Mouse (Mus musculus) neural tube, embryonic 14.5 days (tissue): Measurements from ENCODE around the gene Fndc3b. TPM values are rescaled to one million over a fixed set of nuclear protein-coding genes. Genes with fewer than 3 reads are reported as not detected.

Experiments used
- ATAC-seq: fragments of 200-750 bp; cut with Nextera tagmentation; 2 replicates; pipeline ENCODE4 v1.8.0; 2017; ENCODE audit warnings: low read depth, mild to moderate bottlenecking, moderate TSS enrichment, moderate library complexity
- H3K27ac ChIP-seq: fragments of 300-500 bp; sonication (generic); 2 replicates; pipeline ENCODE4 v1.5.1; 2014; ENCODE audit warnings: low read depth, mild to moderate bottlenecking, control low read depth, low read length, moderate library complexity, mixed read lengths
- H3K27me3 ChIP-seq: fragments of 300-500 bp; sonication (generic); 2 replicates; pipeline ENCODE4 v1.6.1; 2014; ENCODE audit warnings: low read length; ENCODE audit not compliant: control insufficient read depth, insufficient read depth
- H3K36me3 ChIP-seq: fragments of 300-500 bp; sonication (generic); 2 replicates; pipeline ENCODE4 v1.6.1; 2014; ENCODE audit warnings: low read length, mixed read lengths; ENCODE audit not compliant: control insufficient read depth, insufficient read depth
- H3K4me1 ChIP-seq: fragments of 300-500 bp; sonication (generic); 2 replicates; pipeline ENCODE4 v1.6.1; 2014; ENCODE audit warnings: low read length; ENCODE audit not compliant: control insufficient read depth, insufficient read depth
- H3K4me2 ChIP-seq: fragments of 300-500 bp; sonication (generic); 2 replicates; pipeline ENCODE4 v1.6.1; 2014; ENCODE audit warnings: mild to moderate bottlenecking, low read depth, low read length, control low read depth
- H3K4me3 ChIP-seq: fragments of 300-500 bp; sonication (generic); 2 replicates; pipeline ENCODE4 v1.5.1; 2014; ENCODE audit warnings: low read depth, low read length, control low read depth, mixed read lengths
- H3K9ac ChIP-seq: fragments of 300-500 bp; sonication (generic); replicated peaks from 2 replicates; pipeline ENCODE4 v1.6.1; 2014; ENCODE audit warnings: low read depth, mild to moderate bottlenecking, control low read depth, low read length, mixed read lengths
- H3K9me3 ChIP-seq: fragments of 300-500 bp; sonication (generic); 2 replicates; pipeline ENCODE4 v1.6.1; 2016; ENCODE audit warnings: low read length; ENCODE audit not compliant: control insufficient read depth
- WGBS: fragments of 180-500 bp; shearing (Covaris S2); extraction: QIAGEN DNeasy Blood & Tissue Kit; methylation state at CpG from one replicate; pipeline ENCODE4 v1.1.7; 2014; 5-methylcytosine and 5-hydroxymethylcytosine counted together
- polyA plus RNA-seq: library from polyadenylated mRNA; unstranded; fragments of >200 nt; fragmentation: Nextera tagmentation; extraction: Ambion mirVana; gene quantifications from 2 replicates; pipeline ENCODE4 v1.2.1, GENCODE M21; 2014

Fndc3b gene
- polyA plus RNA-seq, 1 experiment from 2014 or later = 8.8 TPM

DNA sequence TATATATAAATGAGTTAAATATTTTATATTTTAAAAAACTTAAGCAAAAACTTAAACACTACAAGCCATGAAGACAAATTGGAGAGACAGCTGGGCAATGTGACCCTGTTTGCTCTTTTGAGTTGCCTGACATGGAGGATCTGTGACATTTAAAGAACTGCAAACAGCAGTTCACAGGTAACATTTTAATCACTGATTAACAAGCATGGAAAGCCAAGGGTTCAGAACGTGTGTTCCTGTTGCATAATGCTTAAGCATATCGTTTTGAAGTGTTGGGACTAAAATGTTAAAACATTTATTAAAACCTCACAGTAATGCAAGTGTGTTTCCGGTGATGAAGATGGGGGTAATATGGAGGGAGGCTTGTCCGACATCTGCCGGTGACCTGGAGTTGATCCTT is 99.1 kb downstream of the Fndc3b start:
- Histone ChIP-seq H3K4me1 (peaks cover 3% of the 10 kb centered on the region; the same call in 1 of the 2 replicates), H3K9ac (no peak overlapping the region), H3K36me3 (no peaks in the 10 kb centered on the region), H3K4me2 (no peak overlapping the region), H3K9me3 (no peaks in the 10 kb centered on the region), H3K27me3 (no peaks in the 10 kb centered on the region), H3K4me3 (no peak overlapping the region), H3K27ac (no peak overlapping the region)
- WGBS = 93% methylated on average over 5 of the region's 5 CpGs
- no peak for ATAC-seq

DNA sequence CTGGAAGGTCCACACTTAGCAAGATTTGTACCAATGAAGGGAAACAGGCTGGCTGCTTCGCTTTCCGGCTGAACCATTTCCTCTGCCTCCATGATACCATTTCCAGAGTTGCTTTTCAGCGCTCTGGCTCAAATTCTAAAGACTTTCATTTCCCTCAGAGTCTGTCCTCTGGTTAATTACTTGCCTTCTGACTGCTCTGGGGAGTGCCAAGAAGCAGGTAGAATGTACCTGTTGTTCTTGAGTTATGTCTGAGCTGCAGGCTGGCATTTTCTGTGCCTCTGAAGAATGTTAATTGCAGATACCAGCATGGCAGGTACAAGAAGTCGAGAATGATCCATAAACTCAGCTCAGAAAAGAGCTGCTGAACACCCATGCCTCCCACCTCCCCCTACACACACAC is 100.6 kb downstream of the Fndc3b start:
- ATAC-seq = no peak
- H3K27me3 ChIP-seq = no peaks in the 10 kb centered on the region
- H3K27ac ChIP-seq = no peak overlapping the region
- no peak overlapping the region for H3K9ac ChIP-seq
- H3K4me2 ChIP-seq = no peak overlapping the region
- WGBS = 81% methylated on average over 4 of the region's 4 CpGs
- no peaks in the 10 kb centered on the region for H3K36me3 ChIP-seq
- H3K4me3 ChIP-seq = no peak overlapping the region
- no peaks in the 10 kb centered on the region; the same call in 1 of the 2 replicates for H3K4me1 ChIP-seq
- H3K9me3 ChIP-seq = no peaks in the 10 kb centered on the region

DNA sequence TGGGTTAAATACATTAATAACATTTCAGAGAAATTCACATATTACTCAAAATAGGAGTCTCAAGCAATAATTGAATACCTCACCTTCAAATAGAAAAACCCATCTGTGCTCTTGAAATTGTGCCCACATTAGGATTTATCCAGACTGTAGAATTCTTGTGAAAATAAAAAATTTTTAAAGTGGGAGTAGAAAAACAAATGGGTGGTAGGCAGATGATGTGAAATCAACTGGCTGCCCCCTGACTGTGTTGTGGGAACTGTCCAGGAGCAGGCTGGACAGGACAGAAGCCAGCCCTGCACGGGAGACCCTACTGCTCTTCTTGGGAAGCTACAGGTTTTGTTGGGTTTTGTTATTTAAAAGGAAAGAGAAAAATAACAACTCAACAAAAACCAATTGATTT is 101.0 kb downstream of the Fndc3b start:
- no peak overlapping the region for H3K9ac ChIP-seq
- 76% methylated on average over 1 of the region's 1 CpGs for WGBS

DNA sequence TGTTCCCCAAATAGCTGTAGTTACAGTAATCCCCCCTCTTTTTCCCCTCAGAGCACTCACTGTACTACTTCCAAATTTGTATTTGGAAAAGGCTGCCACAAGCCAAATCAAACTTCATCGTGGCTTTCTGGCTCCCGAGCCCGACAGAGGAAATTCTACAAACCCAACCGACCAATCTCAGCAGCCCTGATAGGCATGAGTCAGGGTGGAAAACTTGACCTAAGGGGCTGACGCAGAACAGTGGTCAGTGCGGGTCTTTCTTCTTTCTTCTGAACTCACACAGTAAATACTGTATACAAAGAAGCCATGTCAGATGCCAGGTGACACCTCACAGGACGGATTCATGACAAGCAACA is 103.3 kb downstream of the Fndc3b start:
- 74% methylated on average over 7 of the region's 7 CpGs for WGBS
- no peak for ATAC-seq
- Histone ChIP-seq H3K9ac (no peak overlapping the region), H3K27ac (peak overlapping the region; percentile 13; the same call in 1 of the 2 replicates), H3K36me3 (no peaks in the 10 kb centered on the region), H3K4me1 (no peaks in the 10 kb centered on the region), H3K27me3 (no peaks in the 10 kb centered on the region), H3K9me3 (no peaks in the 10 kb centered on the region), H3K4me2 (no peak overlapping the region), H3K4me3 (no peak overlapping the region)

More for the DNA sequence above, 101.0 kb downstream of the Fndc3b start:
- Histone ChIP-seq H3K36me3 (no peaks in the 10 kb centered on the region), H3K4me3 (no peak overlapping the region), H3K9me3 (no peaks in the 10 kb centered on the region), H3K4me2 (no peak overlapping the region), H3K27ac (no peak overlapping the region), H3K27me3 (no peaks in the 10 kb centered on the region), H3K4me1 (no peaks in the 10 kb centered on the region; the same call in 1 of the 2 replicates)
- ATAC-seq = no peak

DNA sequence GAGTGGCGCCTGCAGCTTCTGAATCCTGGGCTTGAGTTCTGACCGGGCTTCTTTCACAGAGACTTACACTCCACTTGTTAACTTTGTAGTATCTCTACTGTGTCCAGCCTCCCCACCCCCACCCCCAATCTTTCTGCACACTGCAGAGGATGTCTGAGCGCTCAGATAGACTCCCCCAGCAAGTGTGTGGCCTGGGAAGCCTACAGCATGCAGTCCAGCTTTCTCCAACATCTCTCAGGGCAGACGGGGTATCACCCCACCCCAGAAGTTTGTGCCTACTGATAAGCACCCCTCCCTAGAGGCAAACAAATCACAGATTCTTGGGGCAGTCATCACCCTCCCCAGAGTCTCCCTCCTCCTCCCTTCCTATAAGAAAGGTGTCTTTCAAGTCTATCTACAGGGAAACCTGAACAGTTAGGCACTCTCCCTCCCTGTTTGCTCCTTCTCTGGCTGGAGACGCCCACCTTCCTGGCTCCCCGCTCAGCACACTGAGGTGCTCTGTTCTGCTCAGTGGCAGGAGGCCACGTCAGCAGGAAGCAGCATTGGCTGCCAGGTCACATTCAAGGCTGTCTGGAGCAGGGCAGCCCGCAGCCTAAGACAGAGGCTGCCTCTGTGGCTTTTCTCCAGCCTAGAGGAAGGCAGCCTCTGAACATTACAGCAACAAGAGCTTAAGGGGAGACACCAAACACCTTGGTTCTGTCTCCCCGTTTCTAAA is 103.9 kb downstream of the Fndc3b start:
- peak; percentile 88 for ATAC-seq
- Histone ChIP-seq H3K9ac (no peak overlapping the region), H3K27me3 (no peaks in the 10 kb centered on the region), H3K4me1 (no peaks in the 10 kb centered on the region), H3K4me3 (no peak overlapping the region), H3K36me3 (no peaks in the 10 kb centered on the region), H3K9me3 (no peaks in the 10 kb centered on the region), H3K4me2 (no peak overlapping the region), H3K27ac (peak overlapping the region; percentile 16; the same call in 1 of the 2 replicates)
- 63% methylated on average over 9 of the region's 9 CpGs for WGBS

DNA sequence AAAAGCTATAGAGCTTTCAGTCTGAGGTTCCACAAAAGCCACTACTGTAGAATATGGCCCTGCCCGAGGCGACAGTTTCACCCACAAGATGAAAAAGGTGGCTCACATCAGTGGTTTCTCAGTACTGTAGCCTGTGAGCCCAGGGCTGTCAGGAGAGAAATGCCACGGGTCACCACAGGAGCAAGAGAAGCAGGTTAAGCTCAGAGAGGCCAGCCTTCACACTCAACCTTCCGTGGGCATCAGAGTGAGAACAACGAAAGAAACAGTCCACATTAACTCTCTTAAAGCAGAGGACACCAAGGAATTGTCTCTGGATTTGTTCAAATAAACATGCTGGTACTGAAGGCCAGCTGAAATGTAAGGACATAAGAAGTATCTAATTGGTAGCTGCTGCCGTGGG is 104.5 kb downstream of the Fndc3b start:
- Histone ChIP-seq H3K4me3 (no peak overlapping the region), H3K36me3 (no peaks in the 10 kb centered on the region), H3K4me2 (no peak overlapping the region), H3K27ac (no peak overlapping the region), H3K9me3 (no peaks in the 10 kb centered on the region), H3K4me1 (no peaks in the 10 kb centered on the region), H3K27me3 (no peaks in the 10 kb centered on the region), H3K9ac (no peak overlapping the region)
- ATAC-seq = no peak
- 95% methylated on average over 6 of the region's 6 CpGs for WGBS

DNA sequence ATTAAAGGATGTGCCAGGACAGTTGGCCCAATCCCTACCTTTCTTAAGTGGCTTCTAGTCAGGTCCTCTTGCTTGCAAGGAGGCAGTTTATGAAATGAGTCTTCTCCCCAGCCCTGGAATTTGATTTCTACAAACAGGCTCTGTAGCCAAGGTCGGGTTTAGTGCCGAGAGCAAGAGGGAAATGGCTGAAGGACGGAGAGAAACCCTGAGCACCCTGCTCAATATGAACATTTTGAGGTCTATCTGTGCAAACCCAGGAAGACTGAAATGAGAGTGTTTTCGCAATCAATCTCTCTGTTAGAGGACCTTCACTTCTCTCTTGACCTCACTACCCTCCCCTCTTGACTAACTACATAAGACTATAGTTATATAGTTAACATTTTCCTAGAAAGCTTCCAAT is 105.5 kb downstream of the Fndc3b start:
- Histone ChIP-seq H3K27me3 (no peaks in the 10 kb centered on the region), H3K9ac (no peak overlapping the region), H3K9me3 (no peaks in the 10 kb centered on the region), H3K36me3 (no peaks in the 10 kb centered on the region), H3K27ac (no peak overlapping the region), H3K4me3 (no peak overlapping the region), H3K4me2 (no peak overlapping the region), H3K4me1 (peaks cover 4% of the 10 kb centered on the region; the same call in 1 of the 2 replicates)
- no peak for ATAC-seq
- 94% methylated on average over 4 of the region's 4 CpGs for WGBS

DNA sequence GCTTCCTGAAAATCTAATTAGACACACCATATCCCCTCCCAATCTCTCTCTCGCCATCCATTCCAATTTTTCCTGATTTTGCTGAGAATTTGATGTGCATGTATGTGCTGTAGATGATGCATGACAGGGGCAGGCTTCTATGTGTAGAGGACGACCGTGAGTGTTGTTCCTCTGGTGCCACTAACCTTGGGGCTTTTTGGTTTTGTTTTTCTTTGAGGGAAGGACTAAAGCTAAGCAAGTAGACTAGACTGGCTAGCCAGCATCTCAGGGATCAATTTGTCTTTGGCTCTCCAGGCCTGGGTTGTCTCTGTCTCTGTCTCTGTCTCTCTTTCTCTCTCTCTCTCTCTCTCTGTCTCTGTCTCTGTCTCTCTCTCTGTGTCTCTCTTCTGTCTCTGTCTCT is 106.0 kb downstream of the Fndc3b start:
- WGBS = 91% methylated on average over 3 of the region's 3 CpGs
- Histone ChIP-seq H3K27ac (no peak overlapping the region), H3K4me3 (no peak overlapping the region), H3K36me3 (no peaks in the 10 kb centered on the region), H3K9me3 (no peaks in the 10 kb centered on the region), H3K9ac (no peak overlapping the region), H3K27me3 (no peaks in the 10 kb centered on the region), H3K4me2 (no peak overlapping the region), H3K4me1 (peaks cover 7% of the 10 kb centered on the region; the same call in 1 of the 2 replicates)
- ATAC-seq = no peak

DNA sequence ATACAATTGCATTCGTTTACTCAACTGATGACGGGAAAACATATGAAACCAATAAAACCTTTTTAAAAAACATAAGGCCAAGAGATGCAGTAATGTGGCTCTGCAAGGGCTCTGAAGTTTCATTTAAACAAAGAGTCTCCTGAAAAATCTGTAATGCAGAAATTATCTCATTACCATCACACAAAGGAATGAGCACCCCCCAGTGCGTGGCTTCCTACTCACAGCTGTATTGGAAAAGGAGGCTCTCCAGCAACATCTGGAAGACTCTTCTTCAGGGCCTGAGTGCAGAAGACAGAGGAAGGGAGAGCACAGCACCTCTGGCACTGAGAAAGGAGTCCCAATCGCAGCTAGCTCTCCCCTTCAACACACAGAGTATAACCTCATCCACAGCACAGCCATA is 106.5 kb downstream of the Fndc3b start:
- Histone ChIP-seq H3K27ac (no peak overlapping the region), H3K36me3 (no peaks in the 10 kb centered on the region), H3K9ac (no peak overlapping the region), H3K4me2 (no peak overlapping the region), H3K4me1 (peaks cover 7% of the 10 kb centered on the region; the same call in 1 of the 2 replicates), H3K9me3 (no peaks in the 10 kb centered on the region), H3K4me3 (no peak overlapping the region), H3K27me3 (no peaks in the 10 kb centered on the region)
- 85% methylated on average over 4 of the region's 4 CpGs for WGBS
- no peak for ATAC-seq
